Mouse (Mus musculus) c-Kit-negative CD71-positive TER-119-positive erythroid progenitor cells, embryonic 14.5 days (primary cell): ENCODE results near the gene Mpzl3.
"Not testable (repeated sequence)": the region's sequence is repeated elsewhere in the genome, so short reads cannot be mapped to it uniquely, and the experiment has no call there.

Experiments used
- DNase-seq: peaks from one replicate; pipeline ENCODE4 v3.0.0-alpha.2; 2013; ENCODE audit warnings: low read depth, low spot score

Gene Mpzl3

GRCm38 (mm10) chr9:45055082-45055713 is at the start of gene Mpzl3:
Mpzl3 (plus strand) TSS chr9:45055186.
- DNase-seq, result no peak

GRCm38 (mm10) chr9:45007404-45007803 is 47.6 kb upstream of the Mpzl3 start:
- DNase-seq, result no peak

- no peak for DNase-seq
These were observed 46.6 kb upstream of the Mpzl3 start for GRCm38 (mm10) chr9:45008342-45008741.

GRCm38 (mm10) chr9:45009180-45010078 is 45.6 kb upstream of the Mpzl3 start, which contains the start of gene Cd3e:
Cd3e (minus strand) TSS chr9:45009627.
- no peak for DNase-seq

- DNase-seq, result no peak
These were observed 44.5 kb upstream of the Mpzl3 start for GRCm38 (mm10) chr9:45010461-45010860.

- no peak for DNase-seq
These were observed 43.7 kb upstream of the Mpzl3 start for GRCm38 (mm10) chr9:45011291-45011690.

GRCm38 (mm10) chr9:45014879-45015278 is 40.1 kb upstream of the Mpzl3 start:
- DNase-seq, result no peak

GRCm38 (mm10) chr9:45015841-45016240 is 39.1 kb upstream of the Mpzl3 start:
- DNase-seq, result no peak

- DNase-seq, result no peak
These were observed 37.0 kb upstream of the Mpzl3 start for GRCm38 (mm10) chr9:45018031-45018430.

GRCm38 (mm10) chr9:45022800-45023199 is 32.2 kb upstream of the Mpzl3 start:
- peak; percentile 32 for DNase-seq

GRCm38 (mm10) chr9:45023638-45024037 is 31.3 kb upstream of the Mpzl3 start:
- no peak for DNase-seq

GRCm38 (mm10) chr9:45024187-45024586 is 30.8 kb upstream of the Mpzl3 start:
- no peak for DNase-seq

- no peak for DNase-seq
These were observed 27.6 kb upstream of the Mpzl3 start for GRCm38 (mm10) chr9:45027376-45027775.

GRCm38 (mm10) chr9:45030341-45030740 is 24.6 kb upstream of the Mpzl3 start:
- no peak for DNase-seq

GRCm38 (mm10) chr9:45032261-45032660 is 22.7 kb upstream of the Mpzl3 start:
- DNase-seq, result no peak

GRCm38 (mm10) chr9:45034526-45034925 is 20.5 kb upstream of the Mpzl3 start:
- no peak for DNase-seq

GRCm38 (mm10) chr9:45037803-45038202 is 17.2 kb upstream of the Mpzl3 start:
- DNase-seq, result not testable (repeated sequence)

GRCm38 (mm10) chr9:45039499-45039898 is 15.5 kb upstream of the Mpzl3 start, which contains the start of gene Mpzl2:
Mpzl2 (plus strand) TSS chr9:45039799.
- no peak for DNase-seq

GRCm38 (mm10) chr9:45040066-45040845 is 14.7 kb upstream of the Mpzl3 start:
- no peak for DNase-seq

- no peak for DNase-seq
These were observed 13.7 kb upstream of the Mpzl3 start for GRCm38 (mm10) chr9:45041131-45041838.

GRCm38 (mm10) chr9:45042056-45042720 is 12.8 kb upstream of the Mpzl3 start:
- DNase-seq, result no peak
